Mouse (Mus musculus) common myeloid progenitor, adult 5-6 weeks (primary cell): ENCODE results near the gene Hsp90aa1. TPM values are rescaled to one million over a fixed set of nuclear protein-coding genes. Genes with fewer than 3 reads are reported as not detected.
"Not testable (repeated sequence)": the region's sequence is repeated elsewhere in the genome, so short reads cannot be mapped to it uniquely, and the experiment has no call there.

Experiments used
- ATAC-seq: replicated peaks from 2 replicates; pipeline ENCODE4 v1.8.0; 2016; ENCODE audit warnings: low read depth, mild to moderate bottlenecking, moderate TSS enrichment, inconsistent platforms; ENCODE audit not compliant: poor library complexity, severe bottlenecking
- total RNA-seq: library from RNA; stranded (forward); fragments of 200-1000, 187-1606 nt; gene quantifications from 2 replicates; pipeline ENCODE4 v1.2.3, GENCODE M21; 2017

Hsp90aa1 gene
- 2,253 and 2,489 TPM in 2 replicates for total RNA-seq

- ATAC-seq: no peak
Observed at GRCm38 (mm10) chr12:110702556-110702955, at the start of gene Hsp90aa1. TSS of gene Hsp90aa1 (minus strand) at chr12:110702728.

- ATAC-seq: peak; percentile 84
Observed at GRCm38 (mm10) chr12:110750770-110751439, 48.4 kb upstream of the Hsp90aa1 start.

- ATAC-seq: no peak
Observed at GRCm38 (mm10) chr12:110738158-110738921, 35.8 kb upstream of the Hsp90aa1 start.

- ATAC-seq: peak; percentile 93
Observed at GRCm38 (mm10) chr12:110737170-110738157, 34.9 kb upstream of the Hsp90aa1 start, which contains the start of gene Wdr20. TSS of gene Wdr20 (plus strand) at chr12:110737944.

- peak; percentile 13; the same call in 1 of the 2 replicates for ATAC-seq
Observed at GRCm38 (mm10) chr12:110736641-110737040, 34.1 kb upstream of the Hsp90aa1 start.

GRCm38 (mm10) chr12:110733254-110733653, 30.7 kb upstream of the Hsp90aa1 start:
- ATAC-seq: not testable (repeated sequence)

- no peak for ATAC-seq
Observed at GRCm38 (mm10) chr12:110726428-110726827, 23.9 kb upstream of the Hsp90aa1 start.

- no peak for ATAC-seq
Observed at GRCm38 (mm10) chr12:110725489-110725888, 23.0 kb upstream of the Hsp90aa1 start.

- ATAC-seq: no peak
Observed at GRCm38 (mm10) chr12:110725051-110725450, 22.5 kb upstream of the Hsp90aa1 start.

GRCm38 (mm10) chr12:110716004-110716403, 13.5 kb upstream of the Hsp90aa1 start:
- ATAC-seq: no peak

- peak; percentile 78 for ATAC-seq
Observed at GRCm38 (mm10) chr12:110714215-110714614, 11.7 kb upstream of the Hsp90aa1 start.

GRCm38 (mm10) chr12:110713784-110714183, 11.3 kb upstream of the Hsp90aa1 start:
- ATAC-seq: no peak

- no peak for ATAC-seq
Observed at GRCm38 (mm10) chr12:110711270-110711669, 8.7 kb upstream of the Hsp90aa1 start.

- no peak for ATAC-seq
Observed at GRCm38 (mm10) chr12:110707451-110707850, 4.9 kb upstream of the Hsp90aa1 start.

GRCm38 (mm10) chr12:110706337-110707231, 4.1 kb upstream of the Hsp90aa1 start:
- ATAC-seq: peak; percentile 83

- not testable (repeated sequence) for ATAC-seq
Observed at GRCm38 (mm10) chr12:110705419-110705818, 2.9 kb upstream of the Hsp90aa1 start.

- ATAC-seq: no peak
Observed at GRCm38 (mm10) chr12:110703682-110704081, 1.2 kb upstream of the Hsp90aa1 start.

- ATAC-seq: peak; percentile 35
Observed at GRCm38 (mm10) chr12:110703008-110703471, 512 bp upstream of the Hsp90aa1 start.

- peak; percentile 13 for ATAC-seq
Observed at GRCm38 (mm10) chr12:110701363-110701762, 1.2 kb downstream of the Hsp90aa1 start.
